Mouse (Mus musculus) gastrocnemius, adult 18-20 months (tissue): ENCODE data around the gene Olfr267. TPM values are rescaled to one million over a fixed set of nuclear protein-coding genes. Genes with fewer than 3 reads are reported as not detected.
A peak's percentile ranks its signal among the peaks of the same experiment; 100 is the strongest.

ENCODE experiments used
- DNase-seq: peaks from one replicate; pipeline ENCODE4 v3.0.0; 2021; ENCODE audit warnings: low spot score
- long read RNA-seq, 2 experiments: library from polyadenylated mRNA; stranded (forward); transcript quantifications; one replicate each; pipeline ENCODE4 v2.0.0; 2021
- total RNA-seq, 2 experiments: library from RNA; stranded (reverse); gene quantifications; 2 replicates each; pipeline ENCODE4 v1.2.3; 2021

The Olfr267 gene
- under 1 TPM in 1 of 2 experiments, not detected in 1; 0.21 TPM for total RNA-seq
- long read RNA-seq, experiment 1: 0 reads
- long read RNA-seq, experiment 2: 0 reads

DNA sequence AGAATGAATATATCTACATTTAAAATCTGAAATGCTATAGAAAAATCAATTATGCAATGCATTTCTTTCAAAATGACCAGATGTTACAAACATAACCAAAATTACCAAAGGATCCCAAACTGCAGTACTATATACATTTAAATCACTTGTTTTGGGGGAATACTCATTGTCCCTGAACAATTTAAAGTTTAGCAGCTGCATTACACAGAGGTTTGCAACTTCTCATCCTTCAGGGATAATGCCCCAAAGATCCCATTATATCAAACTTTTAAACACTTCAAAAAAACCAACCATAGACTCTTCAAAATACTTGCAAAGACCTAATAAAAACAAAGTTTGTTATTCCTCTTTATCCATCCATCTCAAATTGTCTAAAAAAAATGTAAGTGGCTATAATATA is at the start of gene Olfr267:
Gene Olfr267, minus strand, starts transcription at position 101 of the 400 bp plus-strand sequence.
- DNase-seq: no peak

DNA sequence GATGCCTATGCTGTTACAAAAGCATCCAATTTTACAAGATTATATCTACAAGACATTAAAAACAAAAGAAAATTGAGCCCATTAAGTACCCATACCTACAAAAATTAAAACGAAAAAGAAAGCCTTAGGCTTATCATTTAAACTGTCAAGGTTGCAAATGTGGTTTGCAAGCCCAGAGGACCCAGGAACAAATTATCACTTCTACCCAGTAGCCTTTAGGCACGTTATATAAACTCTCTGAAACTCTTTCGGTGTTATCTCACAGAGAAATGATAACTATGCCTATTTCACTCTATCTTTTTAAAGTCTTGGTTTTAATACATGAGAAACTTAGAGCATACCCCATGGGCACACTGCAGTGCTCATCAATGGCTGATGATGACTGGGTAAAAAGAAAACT is 45.4 kb upstream of the Olfr267 start:
- no peak for DNase-seq

DNA sequence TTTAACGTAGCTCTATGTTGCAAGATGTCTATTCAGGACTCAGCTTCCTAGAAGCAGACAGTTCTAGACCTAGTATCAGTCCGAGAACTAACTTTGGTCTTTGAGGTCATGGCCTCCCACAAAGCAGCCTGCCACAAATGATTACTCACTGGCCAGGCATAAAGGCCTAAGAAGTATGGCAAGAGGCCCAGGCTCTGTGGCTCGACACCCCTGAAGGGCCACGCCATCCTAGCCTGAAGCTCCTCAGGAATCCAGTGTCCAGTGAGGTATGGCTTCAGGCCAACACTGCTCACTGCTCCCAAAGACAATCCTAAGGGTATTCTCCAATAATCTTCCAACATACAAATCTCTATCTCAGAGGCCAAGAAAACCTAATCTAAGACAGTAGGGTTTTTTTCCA is 38.4 kb upstream of the Olfr267 start:
- DNase-seq: peak; percentile 47

DNA sequence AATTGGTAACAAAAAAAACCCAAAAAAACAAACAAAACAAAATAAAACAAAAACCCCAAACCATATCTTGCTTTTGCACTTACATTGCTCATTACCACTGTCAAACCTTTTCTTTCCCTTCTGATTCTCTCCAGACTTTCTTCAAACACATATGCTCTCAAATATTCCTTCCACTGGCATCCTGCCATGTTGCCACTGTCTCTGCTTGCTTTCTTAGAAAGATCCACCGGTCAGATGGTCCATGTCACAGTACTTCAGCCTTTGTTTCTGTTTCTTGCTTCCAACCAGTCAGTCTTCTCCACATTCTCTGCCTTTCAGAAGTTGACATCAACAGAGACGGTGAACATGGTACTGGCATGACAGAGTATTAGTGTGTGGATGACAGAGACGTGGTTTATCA is 857 bp downstream of the Olfr267 start:
- DNase-seq: no peak

GRCm38 (mm10) chr4:58763417-58763816 is 24.1 kb downstream of the Olfr267 start:
- no peak for DNase-seq

GRCm38 (mm10) chr4:58749510-58749909 is 38.0 kb downstream of the Olfr267 start:
- DNase-seq: no peak

DNA sequence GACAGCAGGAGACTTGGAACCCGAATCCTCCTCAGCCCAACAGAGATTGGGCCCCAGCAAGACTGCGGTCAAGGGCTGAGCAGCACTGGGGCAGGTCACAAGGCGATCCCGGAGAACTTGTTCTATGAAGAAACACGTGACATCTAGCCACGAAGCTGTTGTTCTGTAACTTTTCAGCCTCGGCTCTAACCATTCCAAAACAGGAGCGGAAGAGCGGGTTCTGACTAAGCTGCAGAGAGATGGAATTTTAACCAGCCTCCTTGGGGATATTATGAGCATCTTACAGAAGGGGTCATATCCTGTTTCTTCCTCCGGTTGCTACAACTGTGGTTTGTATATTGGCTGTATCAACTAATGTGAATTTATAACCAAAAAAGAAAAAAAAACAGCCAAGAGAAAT is 38.4 kb downstream of the Olfr267 start:
- DNase-seq: peak; percentile 49

- DNase-seq: no peak
Observed at GRCm38 (mm10) chr4:58745583-58746222, 41.8 kb downstream of the Olfr267 start.

- no peak for DNase-seq
Observed at GRCm38 (mm10) chr4:58736867-58737633, 50.5 kb downstream of the Olfr267 start.

Other genes starting within 250 kb of the Olfr267 start
- gene Lpar1, start 233.8 kb downstream of the Olfr267 start, total RNA-seq: 10 to 100 TPM in 1 of 2 experiments, 1 to 10 TPM in 1; 4.4 to 10.2 TPM
- 100 to 1,000 TPM; 263 to 302 TPM for gene Ecpas, start 125.0 kb upstream of the Olfr267 start, total RNA-seq
- not detected for gene Zkscan16, start 155.9 kb upstream of the Olfr267 start, total RNA-seq
- gene Ptgr1, start 199.4 kb upstream of the Olfr267 start, total RNA-seq: under 1 TPM; 0.80 to 0.90 TPM
- gene Dnajc25, start 207.3 kb upstream of the Olfr267 start, total RNA-seq: 10 to 100 TPM in 1 of 2 experiments, 1 to 10 TPM in 1; 9.3 to 12.1 TPM
- gene Gm20503, start 215.5 kb upstream of the Olfr267 start, total RNA-seq: not detected
- gene Gng10, start 247.4 kb upstream of the Olfr267 start, total RNA-seq: 1 to 10 TPM; 5.0 to 6.0 TPM